Mouse (Mus musculus) ES-E14 (cell line): ENCODE data around the gene Gcn1l1.

Experiments
- CHD2 ChIP-seq: IDR thresholded peaks from 2 replicates; pipeline ENCODE4 v1.6.1; 2014; ENCODE audit warnings: mild to moderate bottlenecking, low read depth, low read length, inconsistent platforms
- MAFK ChIP-seq: IDR thresholded peaks from 2 replicates; pipeline ENCODE4 v1.6.1; 2014; ENCODE audit warnings: mild to moderate bottlenecking, low read depth, low read length, inconsistent platforms; ENCODE audit not compliant: insufficient read depth
- ZNF384 ChIP-seq: IDR thresholded peaks from 2 replicates; pipeline ENCODE4 v1.6.1; 2012; ENCODE audit warnings: low read depth, low read length, inconsistent platforms

DNA sequence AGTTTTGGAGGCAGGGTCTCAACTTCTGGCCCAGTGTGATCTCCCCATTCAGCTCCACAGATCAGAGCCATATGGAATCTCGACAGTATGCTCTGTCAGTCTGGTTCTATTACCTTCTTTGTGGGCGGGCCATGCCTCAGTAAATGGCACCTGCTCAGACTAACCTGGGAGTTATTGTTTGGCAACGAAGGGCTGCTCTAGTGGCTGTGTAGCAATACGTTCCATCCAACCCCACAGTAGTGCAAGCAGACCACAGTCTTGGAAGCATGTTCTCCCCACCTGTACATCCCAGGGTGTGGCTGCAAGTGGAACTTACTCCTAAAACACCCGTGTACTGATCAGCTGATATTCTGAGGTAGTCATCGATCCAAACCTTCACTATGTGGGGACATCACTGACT, 91.6 kb downstream of the Gcn1l1 start:
- TF ChIP-seq MAFK (no peak), ZNF384 (no peak), CHD2 (no peak)
